Mouse (Mus musculus) lung, adult 2 months (tissue): ENCODE results near the gene Asic4. TPM values are rescaled to one million over a fixed set of nuclear protein-coding genes. Genes with fewer than 3 reads are reported as not detected.

Experiments
- DNase-seq: peaks from one replicate; pipeline ENCODE4 v3.0.0; 2022
- H3K4me1 ChIP-seq: fragments of 200-500 bp; 2 replicates; pipeline ENCODE4 v1.6.1; 2011; ENCODE audit warnings: low read length; ENCODE audit not compliant: control insufficient read depth, insufficient read depth
- H3K4me3 ChIP-seq: fragments of 200-500 bp; replicated peaks from 2 replicates; pipeline ENCODE3; 2011; ENCODE audit warnings: low read depth, mild to moderate bottlenecking, control low read depth, low read length; ENCODE audit errors: extremely low read depth
- CTCF ChIP-seq: fragments of 200-500 bp; IDR thresholded peaks from 2 replicates; pipeline ENCODE4 v1.5.1; 2011; ENCODE audit warnings: mild to moderate bottlenecking, low read length, control low read depth; ENCODE audit not compliant: insufficient read depth
- POLR2A ChIP-seq: fragments of 200-500 bp; IDR thresholded peaks from 2 replicates; pipeline ENCODE4 v1.6.1; 2011; ENCODE audit warnings: low read depth, mild to moderate bottlenecking, control low read depth, low read length, borderline replicate concordance; ENCODE audit errors: extremely low read depth
- WGBS: fragments of 180-500 bp; shearing (Covaris S2); methylation state at CpG from one replicate; pipeline ENCODE4 v1.1.7; 2018; 5-methylcytosine and 5-hydroxymethylcytosine counted together
- polyA plus RNA-seq: library from polyadenylated mRNA; depleted of rRNA; stranded (reverse); fragments of >200 nt; gene quantifications from 2 replicates; pipeline ENCODE4 v1.2.3, GENCODE M21; 2012

Gene Asic4
- polyA plus RNA-seq, 1 experiment, result not detected

DNA sequence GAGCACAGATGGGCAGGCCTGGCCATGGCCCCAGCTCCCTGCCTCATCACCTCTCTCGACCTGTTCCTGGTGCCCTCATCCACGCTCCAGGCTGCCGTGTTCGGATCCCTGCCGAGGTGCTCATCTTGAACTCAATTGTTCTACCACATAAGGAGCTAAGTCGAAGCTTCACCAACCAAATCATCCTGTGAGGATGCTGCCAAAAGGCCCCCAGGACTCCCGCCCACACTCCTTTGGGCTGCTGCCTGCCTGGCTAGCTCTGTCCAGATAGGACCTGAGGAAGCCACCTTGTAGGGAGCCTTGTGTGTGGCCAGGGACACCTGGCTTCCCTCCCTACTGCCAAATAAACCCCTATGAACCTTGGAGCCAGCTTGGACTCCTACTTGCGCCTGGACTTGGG is 7.4 kb upstream of the Asic4 start:
- WGBS, result 72% methylated on average over 8 of the region's 8 CpGs
- TF ChIP-seq POLR2A (no peak), CTCF (no peak)
- no peak for DNase-seq
- Histone ChIP-seq H3K4me1 (no peaks in the 10 kb centered on the region), H3K4me3 (no peak overlapping the region)

DNA sequence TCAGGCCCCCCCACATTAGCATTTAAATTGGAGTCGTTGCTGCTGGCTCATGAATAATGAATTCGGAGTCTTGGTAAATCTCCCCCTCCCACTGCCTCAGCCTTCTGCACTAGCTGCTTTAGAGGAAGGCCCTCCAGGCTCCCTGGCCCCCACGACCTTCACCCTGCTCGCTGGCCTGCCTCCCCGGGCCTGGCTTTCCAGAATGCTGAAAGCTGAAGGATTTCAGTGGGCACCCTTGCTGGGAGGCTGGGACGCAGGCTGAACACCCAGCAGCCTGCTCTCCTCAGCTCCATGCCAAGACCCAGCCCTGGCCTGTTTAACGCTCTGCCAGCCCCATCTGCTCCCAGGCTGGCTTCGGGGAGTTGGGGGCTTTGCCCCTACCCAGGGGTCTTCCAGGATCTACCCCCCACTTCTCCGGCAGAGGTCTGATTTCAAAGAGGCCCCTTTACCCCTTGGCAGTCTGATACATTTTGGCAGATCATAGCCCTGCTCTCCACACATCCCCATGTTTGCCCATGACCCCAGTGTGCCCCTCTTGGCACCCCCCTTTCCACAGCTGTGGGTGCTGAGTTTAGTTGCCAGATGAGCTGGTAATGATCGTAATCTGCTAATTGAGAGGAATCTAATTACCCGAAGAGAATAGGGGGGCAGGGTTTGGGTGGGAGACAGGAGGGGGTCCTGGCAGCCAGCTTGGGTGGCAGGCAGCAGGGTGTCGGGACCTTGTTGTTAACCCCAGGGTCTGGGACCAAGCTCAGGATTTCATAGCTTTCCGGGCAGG is 6.8 kb upstream of the Asic4 start:
- DNase-seq, result no peak
- WGBS, result 58% methylated on average over 13 of the region's 13 CpGs
- TF ChIP-seq CTCF (no peak), POLR2A (no peak)
- Histone ChIP-seq H3K4me3 (no peak overlapping the region), H3K4me1 (no peaks in the 10 kb centered on the region)

DNA sequence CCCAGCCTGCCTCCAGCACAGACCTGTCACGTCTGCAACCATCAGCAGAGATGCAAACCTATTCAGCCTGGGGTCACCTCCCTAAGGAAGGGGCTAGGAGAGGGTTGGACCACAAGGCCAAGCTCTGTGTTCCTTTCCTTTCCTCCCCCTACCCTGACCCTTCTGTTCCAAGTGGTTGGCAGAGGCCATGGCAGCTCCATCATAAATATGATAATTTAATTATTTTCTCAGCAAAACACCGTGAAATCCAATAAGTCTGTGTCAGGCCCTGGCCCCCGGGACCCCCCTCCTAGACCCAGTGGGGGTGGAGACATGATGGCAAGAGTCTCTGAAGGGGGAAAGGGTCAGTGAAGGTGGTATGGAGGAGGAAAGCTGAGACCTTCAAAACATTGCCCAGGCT is 6.0 kb upstream of the Asic4 start:
- H3K4me3 ChIP-seq, result no peak overlapping the region
- TF ChIP-seq CTCF, result no peak
- TF ChIP-seq POLR2A, result no peak
- no peak for DNase-seq
- 53% methylated on average over 3 of the region's 3 CpGs for WGBS
- H3K4me1 ChIP-seq, result no peaks in the 10 kb centered on the region

DNA sequence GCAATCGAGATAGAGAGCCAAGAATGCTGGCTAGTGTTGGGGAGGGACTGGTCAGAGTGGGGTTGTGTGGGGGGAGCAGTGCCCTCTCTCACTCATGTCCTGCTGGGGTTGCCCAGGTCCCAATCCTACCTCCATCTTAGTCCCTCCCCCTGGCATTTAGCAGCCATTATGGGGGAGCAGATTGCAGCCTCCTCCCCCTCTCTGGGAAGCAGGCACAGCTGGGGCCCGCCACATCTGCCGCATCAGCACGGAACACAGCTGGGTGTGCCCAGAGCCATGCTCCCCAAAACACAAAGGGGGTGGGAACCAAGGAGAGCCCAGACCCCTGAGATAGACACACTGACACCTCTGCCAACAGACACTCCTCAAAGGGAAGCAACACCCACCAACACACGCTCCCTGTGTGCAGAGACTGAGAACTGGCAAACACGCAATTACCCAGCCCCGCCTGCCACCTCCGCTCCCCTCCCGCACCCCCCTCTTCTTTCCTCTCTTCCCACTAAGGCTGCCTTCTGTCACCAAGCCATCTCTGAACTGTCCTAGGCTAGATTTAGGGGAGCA is 5.0 kb upstream of the Asic4 start:
- no peak for TF ChIP-seq CTCF
- no peak for TF ChIP-seq POLR2A
- 17% methylated on average over 9 of the region's 9 CpGs for WGBS
- H3K4me1 ChIP-seq, result no peaks in the 10 kb centered on the region
- no peak for DNase-seq
- no peak overlapping the region for H3K4me3 ChIP-seq

DNA sequence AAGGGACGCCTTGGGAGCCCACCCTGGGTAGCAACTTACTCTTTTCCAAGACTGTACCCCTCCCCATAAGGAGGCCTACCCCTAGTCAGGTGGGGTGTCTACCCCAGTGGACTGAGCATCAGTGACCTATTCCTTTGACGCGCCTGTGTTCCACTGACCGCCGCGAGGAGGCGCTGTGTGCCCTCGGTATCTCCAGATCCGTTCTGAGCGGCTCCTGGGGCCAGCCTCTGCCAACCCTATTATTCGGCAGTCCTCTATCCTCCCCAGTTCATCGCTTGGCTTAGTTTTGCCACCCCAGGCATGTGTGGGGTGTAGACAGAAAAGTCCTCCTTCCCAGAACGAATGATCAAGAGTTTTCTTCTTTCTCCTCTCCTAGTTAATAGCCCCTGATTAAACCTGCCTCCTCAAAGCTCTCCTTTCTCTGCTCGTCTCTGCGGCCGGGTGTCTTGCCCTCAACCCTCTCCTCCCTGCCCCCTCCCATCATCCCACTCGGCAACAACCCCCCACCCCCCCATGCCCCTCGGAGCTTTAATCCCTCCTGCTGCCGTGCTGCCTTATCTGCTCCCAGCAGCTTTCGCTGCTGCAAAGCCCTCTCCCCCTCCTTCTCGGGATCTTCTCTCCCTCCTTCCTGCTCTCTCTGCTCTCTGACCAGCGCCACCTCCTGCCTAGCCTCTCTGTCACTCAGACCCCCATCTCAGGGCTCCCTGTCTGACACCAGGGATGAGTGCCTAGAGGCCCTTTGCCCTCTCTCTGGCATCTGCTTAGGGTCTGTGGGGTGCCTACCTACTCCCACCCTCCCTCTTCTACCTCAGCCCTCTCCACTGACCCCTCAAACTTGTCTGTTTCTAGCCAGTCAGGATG is 4.3 kb upstream of the Asic4 start:
- 2% methylated on average over 22 of the region's 22 CpGs for WGBS
- peak; percentile 70 for DNase-seq
- Histone ChIP-seq H3K4me3 (no peak overlapping the region), H3K4me1 (no peaks in the 10 kb centered on the region)
- TF ChIP-seq POLR2A, result no peak
- TF ChIP-seq CTCF, result peak; percentile 84

DNA sequence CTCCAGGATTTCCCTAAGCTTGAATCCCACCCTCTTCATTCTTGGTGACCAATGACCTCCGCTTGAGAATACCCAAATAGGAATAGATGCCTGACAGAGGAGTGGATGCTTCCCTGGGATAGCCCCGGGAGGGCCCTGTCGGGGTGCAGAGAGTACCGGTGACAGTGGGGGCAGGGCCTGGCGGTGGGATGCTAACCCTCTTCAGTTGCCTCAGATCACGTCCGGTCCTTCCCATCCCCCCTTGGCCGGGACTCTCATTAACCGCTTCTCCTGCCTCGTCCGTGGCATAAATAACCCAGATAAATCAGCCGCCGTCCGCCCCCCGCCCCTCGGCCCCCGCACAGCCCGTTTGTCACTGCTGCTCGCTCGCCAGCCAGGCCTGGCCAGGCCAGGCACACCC is 3.6 kb upstream of the Asic4 start:
- TF ChIP-seq CTCF (no peak), POLR2A (no peak)
- no peak overlapping the region for H3K4me3 ChIP-seq
- H3K4me1 ChIP-seq, result no peaks in the 10 kb centered on the region
- 7% methylated on average over 20 of the region's 20 CpGs for WGBS
- DNase-seq, result no peak

GRCm38 (mm10) chr1:75447265-75448051 is 2.8 kb upstream of the Asic4 start:
- no peak for DNase-seq
- Histone ChIP-seq H3K4me3 (no peak overlapping the region), H3K4me1 (no peaks in the 10 kb centered on the region)
- 6% methylated on average over 10 of the region's 10 CpGs for WGBS
- TF ChIP-seq CTCF (no peak), POLR2A (no peak)

DNA sequence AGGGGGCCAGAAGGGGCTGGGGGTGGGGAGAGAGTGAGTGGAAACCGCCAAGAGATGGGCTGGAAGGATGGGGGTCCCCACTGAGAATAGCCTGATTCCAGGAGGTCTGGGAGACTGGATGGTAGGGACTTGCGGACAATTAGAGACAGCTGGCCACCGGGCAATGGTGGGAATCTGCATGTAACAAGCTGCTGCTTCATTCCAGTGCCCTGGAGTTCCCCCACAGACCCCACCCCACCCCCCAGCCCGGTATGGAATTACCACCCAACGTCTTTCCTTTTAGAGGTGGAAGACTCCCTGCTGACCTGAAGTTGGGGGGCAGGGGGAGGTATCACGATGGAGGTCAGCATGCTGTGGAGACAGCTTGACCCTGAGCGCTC is 2.2 kb upstream of the Asic4 start:
- no peak for DNase-seq
- TF ChIP-seq POLR2A (no peak), CTCF (no peak)
- Histone ChIP-seq H3K4me1 (no peaks in the 10 kb centered on the region), H3K4me3 (no peak overlapping the region)
- 6% methylated on average over 7 of the region's 7 CpGs for WGBS

GRCm38 (mm10) chr1:75448937-75449336 is 1.3 kb upstream of the Asic4 start:
- WGBS, result 6% methylated on average over 14 of the region's 14 CpGs
- DNase-seq, result no peak
- Histone ChIP-seq H3K4me3 (no peak overlapping the region), H3K4me1 (no peaks in the 10 kb centered on the region)
- TF ChIP-seq POLR2A, result no peak
- no peak for TF ChIP-seq CTCF
